Mouse (Mus musculus): ENCODE measurements around the gene Ergic1.

- TF ChIP-seq CTCF (IDR thresholded peaks at IDR 0.05; ENCODE audit: extremely low read depth, insufficient read depth, low read length) (no peak), POLR2A (IDR thresholded peaks at IDR 0.05; ENCODE audit: extremely low read depth, insufficient read depth, low read length) (no peak)
These were observed 2.2 kb downstream of the Ergic1 start for GRCm38 (mm10) chr17:26563476-26563875.

Data from cortical plate, adult 2 months (tissue).